Mouse (Mus musculus) C2C12 (cell line): ENCODE data around the gene Slc19a3.

Experiments used
- CEBPB ChIP-seq: IDR thresholded peaks from one replicate; pipeline ENCODE4 v1.6.1; 2011; ENCODE audit warnings: low read depth, mild to moderate bottlenecking, control low read depth, moderate library complexity
- CTCF ChIP-seq: IDR thresholded peaks from one replicate; pipeline ENCODE4 v1.5.1; 2011; ENCODE audit not compliant: control insufficient read depth, insufficient read depth, insufficient read length
- FOSL1 ChIP-seq: IDR thresholded peaks from one replicate; pipeline ENCODE4 v1.8.0; 2011; ENCODE audit warnings: mild to moderate bottlenecking, low read length; ENCODE audit not compliant: poor library complexity, insufficient read depth, severe bottlenecking
- MAX ChIP-seq: IDR thresholded peaks from one replicate; pipeline ENCODE4 v1.6.1; 2011; ENCODE audit warnings: mild to moderate bottlenecking, control low read depth
- MYOD1 ChIP-seq: IDR thresholded peaks from one replicate; pipeline ENCODE4 v1.6.1; 2011; ENCODE audit warnings: low read depth; ENCODE audit not compliant: control insufficient read depth, insufficient read length
- MYOG ChIP-seq: IDR thresholded peaks from one replicate; pipeline ENCODE4 v1.6.1; 2011; ENCODE audit not compliant: control insufficient read depth, insufficient read length; ENCODE audit errors: extremely low read depth
- USF1 ChIP-seq: IDR thresholded peaks from one replicate; pipeline ENCODE4 v1.6.1; 2011; ENCODE audit warnings: low read depth, mild to moderate bottlenecking, control low read depth, moderate library complexity

DNA sequence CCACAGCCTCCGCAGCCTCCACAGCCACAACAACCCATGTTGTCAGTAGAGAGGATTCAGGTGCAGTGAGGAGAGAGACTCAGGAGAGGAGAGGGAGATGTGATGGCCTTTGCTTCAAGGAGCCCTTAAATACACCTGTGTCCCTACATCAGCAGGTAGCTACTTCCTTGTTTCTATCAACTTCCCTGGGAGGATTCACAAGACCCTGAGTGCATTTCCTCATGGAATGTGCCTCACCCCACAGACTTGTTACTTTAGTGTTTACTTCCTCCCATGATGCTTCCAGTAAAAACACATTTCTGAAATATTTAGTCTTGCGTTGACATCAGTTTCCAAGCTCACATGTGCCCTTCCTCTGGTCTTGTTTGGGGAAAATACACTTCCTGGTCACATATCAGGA lies 4.1 kb upstream of the Slc19a3 start, which contains the start of gene Krtap28-10:
- TF ChIP-seq MYOG (no peak), CTCF (no peak), MAX (no peak), FOSL1 (no peak), USF1 (no peak), MYOD1 (no peak), CEBPB (no peak)
